Mouse (Mus musculus): Measurements from ENCODE around the gene Slc22a17.
A peak's percentile ranks its signal among the peaks of the same experiment; 100 is the strongest.

Gene Slc22a17

DNA sequence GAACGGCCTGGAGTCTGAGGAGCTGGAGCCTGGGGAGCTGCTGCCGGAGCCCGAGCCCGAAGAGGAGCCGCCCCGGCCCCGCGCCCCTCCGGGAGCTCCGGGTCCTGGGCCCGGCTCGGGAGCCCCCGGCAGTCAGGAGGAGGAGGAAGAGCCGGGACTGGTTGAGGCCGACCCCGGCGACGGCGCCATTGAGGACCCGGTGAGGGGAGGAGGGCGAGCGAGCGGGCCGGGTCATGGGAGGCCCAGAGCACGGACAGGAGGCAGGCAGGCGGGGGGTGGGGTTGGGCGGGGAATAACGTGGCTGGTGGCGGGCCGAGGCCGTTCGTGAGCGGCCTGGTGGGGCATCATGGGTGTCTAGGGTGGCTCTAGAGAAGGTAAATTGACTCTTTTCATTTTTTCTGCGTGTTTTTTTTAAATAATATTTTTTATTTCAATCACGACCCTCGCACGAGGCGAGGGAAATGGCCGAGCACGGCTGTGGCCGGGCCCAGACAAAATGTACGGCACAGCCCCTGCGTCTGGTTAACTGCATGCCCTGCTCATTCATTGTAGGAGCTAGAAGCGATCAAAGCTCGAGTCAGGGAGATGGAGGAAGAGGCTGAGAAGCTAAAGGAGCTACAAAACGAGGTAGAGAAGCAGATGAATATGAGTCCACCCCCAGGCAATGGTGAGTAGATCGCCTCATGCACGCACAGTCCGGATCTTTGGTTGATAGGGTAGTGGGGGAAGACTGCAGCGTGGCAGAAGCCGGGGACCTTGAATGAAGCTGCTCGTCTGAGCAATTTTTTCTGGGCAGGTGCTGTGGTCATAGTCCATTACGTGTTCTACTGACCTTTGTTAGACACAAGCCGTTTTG is 18.4 kb downstream of the Slc22a17 start:
- peak in 1 of 2 experiments; percentile 61 for DNase-seq

DNA sequence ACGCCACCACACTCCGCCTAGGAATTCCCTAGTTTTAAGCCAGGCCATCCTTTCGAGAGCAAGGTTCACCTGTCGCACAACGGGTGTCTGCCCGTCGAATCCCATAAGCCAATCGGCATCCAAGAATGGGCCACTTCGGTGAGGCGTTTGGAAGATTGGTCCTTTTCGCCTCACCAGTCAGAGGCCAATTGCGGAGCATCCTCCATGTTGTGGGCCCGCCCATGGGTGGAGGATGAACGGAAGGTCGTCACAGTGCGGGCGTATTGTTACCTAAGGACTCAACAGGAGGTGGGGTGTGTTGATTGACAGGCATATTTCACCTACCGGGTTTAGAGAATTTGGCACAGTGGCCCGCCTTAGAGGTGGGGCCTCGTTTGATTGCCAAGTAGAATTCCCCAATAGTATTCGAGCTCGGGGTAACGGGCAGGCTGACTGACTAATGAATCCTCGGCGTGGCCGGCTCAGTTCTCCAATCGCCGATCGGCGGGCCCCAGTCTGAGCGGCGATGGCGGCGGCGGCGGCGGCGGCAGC is 19.2 kb downstream of the Slc22a17 start:
- peak; percentile 95 to 99 for DNase-seq

DNA sequence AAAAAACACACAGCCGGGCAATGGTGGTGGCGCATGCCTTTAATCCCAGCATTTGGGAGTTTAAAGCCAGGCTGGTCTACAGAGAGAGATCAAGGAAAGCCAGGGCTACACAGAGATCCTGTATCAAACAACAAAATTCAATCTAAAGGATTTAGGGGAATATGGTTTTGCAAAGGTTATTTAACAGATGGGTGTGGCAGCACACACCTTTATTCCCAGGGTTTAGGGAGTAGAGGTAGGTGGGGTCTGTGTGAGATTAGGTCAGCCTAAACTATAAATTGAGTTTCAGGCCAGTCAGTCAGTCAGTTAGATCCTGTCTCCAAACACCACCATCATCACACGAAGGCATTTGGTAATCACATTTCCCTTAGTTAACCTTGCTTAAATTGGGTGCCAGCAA is 20.7 kb downstream of the Slc22a17 start, which contains the start of gene Pabpn1:
Gene Pabpn1, plus strand, starts transcription at position 301 of the 400 bp plus-strand sequence.
- DNase-seq = no peak

GRCm38 (mm10) chr14:54885309-54885708 is 27.6 kb downstream of the Slc22a17 start:
- no peak for DNase-seq

DNA sequence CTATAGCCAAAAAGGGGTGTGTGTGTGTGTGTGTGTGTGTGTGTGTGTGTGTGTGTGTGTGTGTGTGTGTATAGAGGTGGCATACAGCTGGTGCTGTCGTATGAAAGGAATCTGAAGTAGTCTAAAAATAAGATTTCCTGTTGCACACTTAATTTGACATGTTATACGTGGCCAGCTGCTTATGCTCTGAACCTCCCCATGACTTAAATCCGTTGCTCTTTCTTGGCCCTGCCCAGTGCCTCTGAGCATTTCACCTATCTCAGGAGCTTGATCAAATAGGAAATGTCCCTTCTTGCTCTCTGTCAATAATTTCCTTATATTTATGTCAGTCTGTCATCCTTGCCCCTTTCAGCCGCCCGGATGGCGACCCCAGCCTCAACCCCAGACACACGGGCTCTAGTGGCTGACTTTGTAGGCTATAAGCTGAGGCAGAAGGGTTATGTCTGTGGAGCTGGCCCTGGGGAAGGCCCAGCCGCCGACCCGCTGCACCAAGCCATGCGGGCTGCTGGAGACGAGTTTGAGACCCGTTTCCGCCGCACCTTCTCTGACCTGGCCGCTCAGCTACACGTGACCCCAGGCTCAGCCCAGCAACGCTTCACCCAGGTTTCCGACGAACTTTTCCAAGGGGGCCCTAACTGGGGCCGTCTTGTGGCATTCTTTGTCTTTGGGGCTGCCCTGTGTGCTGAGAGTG is 28.8 kb downstream of the Slc22a17 start:
- no peak for DNase-seq

DNA sequence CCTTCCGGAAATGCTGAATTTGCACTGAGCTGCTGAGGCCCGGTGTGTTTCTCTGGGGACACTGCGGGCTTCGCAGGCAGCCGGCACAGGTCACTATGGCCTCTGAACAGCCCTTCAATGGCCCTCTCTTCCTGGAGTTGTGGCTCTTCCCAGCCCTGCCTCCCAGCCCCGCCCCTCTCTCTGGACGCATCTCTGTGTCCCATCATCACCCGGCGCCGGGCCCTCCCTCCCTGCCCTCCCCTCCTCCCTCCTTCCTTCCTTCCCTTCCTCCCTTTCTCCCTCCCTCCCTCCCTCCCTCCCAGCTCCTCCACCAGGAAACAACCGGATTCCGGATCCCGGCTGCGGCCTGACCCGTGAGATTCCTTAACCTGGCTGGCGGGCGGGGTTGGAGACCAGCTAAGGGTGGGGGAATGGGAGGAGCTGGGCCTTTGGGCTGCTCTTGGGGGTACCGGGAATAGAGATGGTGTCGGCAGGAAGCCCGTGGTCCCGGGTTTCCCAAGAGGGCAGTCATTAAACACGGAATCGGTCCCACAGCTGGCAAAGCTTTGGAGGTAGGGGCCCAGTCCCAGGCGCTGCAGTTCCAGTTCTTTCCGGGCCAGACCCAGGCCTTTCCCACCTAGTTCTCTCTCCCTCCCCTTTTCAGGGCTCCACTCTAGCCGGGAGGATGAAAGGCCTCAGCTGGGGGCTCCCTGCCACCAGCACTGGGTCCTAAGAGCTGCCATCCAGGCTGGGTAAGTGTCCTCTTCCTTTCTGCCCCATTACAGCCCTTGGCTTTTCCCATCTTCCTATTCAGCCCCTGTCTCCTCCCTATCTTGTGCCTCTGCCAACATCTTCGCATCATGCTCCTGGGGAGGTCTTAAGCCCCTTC is 29.5 kb downstream of the Slc22a17 start, which contains the start of the genes Bcl2l2 and Gm20521:
Gene Bcl2l2, plus strand, starts transcription at position 224 of the 868 bp plus-strand sequence.
Gene Gm20521, plus strand, starts transcription at position 288 of the 868 bp plus-strand sequence.
- peak in 1 of 2 experiments; percentile 28 for DNase-seq

- peak; percentile 45 to 54 for DNase-seq
These were observed 35.8 kb downstream of the Slc22a17 start, which contains the start of gene Ppp1r3e for GRCm38 (mm10) chr14:54877048-54877715. Ppp1r3e (minus strand) TSS chr14:54877550.

DNA sequence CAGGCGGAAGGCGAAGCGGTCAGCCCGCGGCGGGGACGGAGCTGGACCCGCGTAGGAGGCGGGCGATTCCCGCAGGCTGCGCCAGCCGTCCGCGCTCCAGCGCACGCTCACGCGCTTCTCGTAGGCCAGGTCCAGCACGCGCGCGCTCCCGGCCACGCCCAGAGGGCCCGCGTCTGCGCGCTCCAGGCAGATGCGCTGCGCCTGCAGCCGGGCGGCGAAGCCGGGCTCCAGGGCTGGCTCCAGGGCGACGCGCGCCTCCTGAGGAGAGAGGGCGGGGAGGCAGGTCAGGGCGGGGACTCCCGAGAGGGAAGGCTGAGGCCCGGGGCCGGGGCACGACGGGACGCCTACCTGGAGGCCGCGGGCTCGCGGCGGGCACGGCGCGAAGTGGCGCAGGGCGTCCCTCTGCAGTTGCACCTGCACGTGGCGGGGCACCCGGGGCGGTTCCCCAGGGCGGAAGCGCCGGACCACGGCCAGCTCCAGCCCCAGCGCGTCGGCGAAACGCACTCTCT is 36.3 kb downstream of the Slc22a17 start:
- DNase-seq = peak; percentile 71 to 78

DNA sequence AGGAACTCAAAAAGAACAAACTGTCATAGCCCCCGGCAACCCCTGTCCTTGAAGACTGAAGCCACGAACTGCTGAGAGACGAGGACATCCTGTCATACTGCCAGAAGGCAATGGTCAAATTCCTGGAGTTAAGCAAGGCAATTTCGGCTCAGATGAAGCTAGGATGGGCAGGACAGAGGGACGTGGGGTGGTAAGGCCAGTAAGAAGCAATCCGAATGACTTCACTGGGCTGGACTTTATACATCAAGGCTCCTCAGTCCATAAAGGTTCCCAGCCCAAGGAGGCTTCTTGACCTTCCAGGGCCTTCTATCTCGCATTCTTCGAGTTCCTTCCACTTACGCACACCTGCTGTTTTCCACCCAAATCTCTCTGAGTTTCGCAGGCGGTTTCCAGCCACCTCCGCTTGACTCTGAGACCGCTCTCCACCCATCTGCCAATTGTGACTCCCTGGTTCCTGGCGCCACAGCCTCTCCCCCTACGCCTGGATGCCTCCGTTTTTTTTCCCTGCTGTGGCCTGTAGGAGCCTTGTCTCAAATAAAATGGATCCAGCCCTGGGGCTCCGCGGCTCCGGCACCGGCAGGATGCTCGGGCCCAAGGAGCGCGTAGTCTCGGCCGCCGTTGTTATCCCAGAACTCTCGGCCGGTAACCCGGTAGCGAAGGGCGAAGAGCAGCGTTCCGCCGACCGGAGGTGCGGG is 36.9 kb downstream of the Slc22a17 start:
- no peak for DNase-seq

DNA sequence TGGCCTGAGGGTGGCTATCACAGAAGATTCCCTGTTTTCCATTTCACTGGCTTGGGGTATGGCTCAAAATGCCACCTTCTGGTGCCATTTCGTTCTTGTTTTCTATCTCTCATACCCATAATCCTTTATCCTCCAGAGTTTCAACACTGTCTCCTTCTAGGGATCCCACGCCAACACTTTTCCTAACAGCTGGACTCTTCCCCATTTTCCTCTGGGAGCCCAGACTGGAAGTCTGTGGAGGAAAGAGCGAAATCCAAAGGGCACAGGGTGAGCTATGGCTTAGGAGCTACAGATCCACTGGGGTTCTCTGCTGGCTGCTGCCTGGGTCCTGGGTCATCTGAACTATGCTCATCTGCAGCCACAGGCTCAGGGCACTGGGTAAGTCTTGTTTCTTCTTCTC is 38.8 kb downstream of the Slc22a17 start:
- no peak for DNase-seq

DNA sequence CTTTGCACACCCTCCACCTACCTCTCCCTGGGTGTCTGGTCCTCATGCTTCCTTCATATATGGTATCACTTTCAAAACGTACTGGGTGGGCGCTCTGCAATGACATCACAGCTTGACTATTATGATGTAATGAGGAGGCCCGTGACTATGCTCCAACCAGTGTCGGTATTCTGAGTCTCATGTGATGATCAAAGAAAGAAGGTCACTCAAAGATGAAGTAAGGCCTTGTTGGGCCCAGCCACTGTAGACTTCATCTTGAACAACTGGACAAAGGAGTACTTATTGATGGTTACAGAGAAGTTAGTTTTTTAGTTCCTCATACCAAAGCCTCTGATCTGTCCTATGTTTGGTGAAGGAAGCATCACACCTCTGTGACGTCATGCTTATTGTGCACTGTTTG is 42.1 kb downstream of the Slc22a17 start, which contains the start of gene Homez:
Gene Homez, minus strand, starts transcription at position 101 of the 400 bp plus-strand sequence.
- no peak for DNase-seq

- no peak for DNase-seq
These were observed 44.9 kb downstream of the Slc22a17 start for GRCm38 (mm10) chr14:54868026-54868425.

GRCm38 (mm10) chr14:54866936-54867335 is 46.0 kb downstream of the Slc22a17 start:
- no peak for DNase-seq

DNA sequence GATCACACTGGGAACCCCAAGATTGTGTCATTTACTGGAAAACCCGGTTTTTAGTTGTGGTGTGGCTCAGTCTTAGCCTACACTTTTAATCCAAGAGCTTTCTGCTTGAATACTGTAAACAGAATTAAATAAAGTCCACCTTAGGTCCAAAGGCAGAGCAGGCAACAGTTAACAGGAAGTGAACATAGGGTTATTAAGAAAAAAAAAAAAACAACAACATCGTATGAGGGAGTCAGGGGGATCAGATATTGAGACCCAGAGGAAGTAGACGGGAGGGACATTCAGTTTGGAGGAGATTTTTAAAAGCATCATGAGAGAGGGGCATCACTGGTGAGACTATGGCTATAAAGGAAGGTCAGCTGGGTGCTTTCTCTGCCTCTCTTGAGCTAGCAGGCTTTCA is 46.7 kb downstream of the Slc22a17 start:
- DNase-seq = no peak

GRCm38 (mm10) chr14:54865626-54866025 is 47.3 kb downstream of the Slc22a17 start:
- DNase-seq = no peak

- no peak for DNase-seq
These were observed 48.5 kb downstream of the Slc22a17 start for GRCm38 (mm10) chr14:54864313-54865036.

GRCm38 (mm10) chr14:54863501-54864312 is 49.2 kb downstream of the Slc22a17 start:
- DNase-seq = peak; percentile 76 to 78

DNA sequence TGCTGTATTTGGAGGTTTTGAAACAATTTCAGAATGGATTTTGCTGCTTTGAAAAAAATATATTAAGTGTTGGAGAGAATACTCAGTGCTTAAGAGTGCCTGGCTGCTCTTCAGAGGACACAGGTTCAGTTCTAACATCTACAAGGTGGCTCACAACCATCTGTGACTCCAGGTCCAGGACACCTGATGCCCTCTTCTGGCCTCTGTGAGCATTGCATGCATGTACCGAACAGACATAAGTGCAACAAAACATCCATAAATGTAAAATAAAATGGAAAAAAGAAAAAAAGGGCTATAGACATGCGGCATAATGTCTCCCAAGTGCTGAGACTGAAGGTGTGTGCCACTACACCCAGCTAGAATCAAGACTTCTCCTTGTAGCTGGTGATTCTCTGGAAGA is 52.4 kb downstream of the Slc22a17 start:
- peak in 1 of 2 experiments; percentile 19 for DNase-seq

- no peak for DNase-seq
These were observed 55.0 kb downstream of the Slc22a17 start for GRCm38 (mm10) chr14:54857891-54858290.

All from thymus, adult 18-20 months (tissue).